Mouse (Mus musculus) embryonic facial prominence, embryonic 13.5 days (tissue): ENCODE results near the gene Pcsk1. TPM values are rescaled to one million over a fixed set of nuclear protein-coding genes. Genes with fewer than 3 reads are reported as not detected.

Experiments used
- ATAC-seq: fragments of 200-750 bp; cut with Nextera tagmentation; 2 replicates; pipeline ENCODE4 v1.8.0; 2017; ENCODE audit warnings: low read depth; ENCODE audit not compliant: insufficient number of reproducible peaks, insufficient read depth, low FRiP score, low TSS enrichment
- H3K27ac ChIP-seq: fragments of 300-500 bp; sonication (generic); 2 replicates; pipeline ENCODE4 v1.5.1; 2015; ENCODE audit warnings: moderate library complexity, mild to moderate bottlenecking, inconsistent platforms
- H3K27me3 ChIP-seq: fragments of 300-500 bp; sonication (generic); 2 replicates; pipeline ENCODE4 v1.6.1; 2015; ENCODE audit warnings: mild to moderate bottlenecking, inconsistent platforms
- H3K36me3 ChIP-seq: fragments of 300-500 bp; sonication (generic); 2 replicates; pipeline ENCODE4 v1.6.1; 2015; ENCODE audit warnings: mild to moderate bottlenecking, inconsistent platforms
- H3K4me1 ChIP-seq: fragments of 300-500 bp; sonication (generic); 2 replicates; pipeline ENCODE4 v1.6.1; 2015; ENCODE audit warnings: inconsistent platforms
- H3K4me2 ChIP-seq: fragments of 300-500 bp; sonication (generic); 2 replicates; pipeline ENCODE4 v1.6.1; 2015; ENCODE audit warnings: moderate library complexity, mild to moderate bottlenecking, inconsistent platforms
- H3K4me3 ChIP-seq: fragments of 300-500 bp; sonication (generic); 2 replicates; pipeline ENCODE4 v1.5.1; 2015; ENCODE audit warnings: mild to moderate bottlenecking, inconsistent platforms
- H3K9ac ChIP-seq: fragments of 300-500 bp; sonication (generic); 2 replicates; pipeline ENCODE4 v1.6.1; 2015; ENCODE audit warnings: mild to moderate bottlenecking, inconsistent platforms
- H3K9me3 ChIP-seq: fragments of 300-500 bp; sonication (generic); 2 replicates; pipeline ENCODE4 v1.6.1; 2016; ENCODE audit warnings: inconsistent platforms
- WGBS: fragments of 180-500 bp; shearing (Covaris S2); methylation state at CpG from one replicate; pipeline ENCODE4 v1.1.7; 2015; ENCODE audit warnings: mixed read lengths; 5-methylcytosine and 5-hydroxymethylcytosine counted together
- polyA plus RNA-seq: library from polyadenylated mRNA; unstranded; fragments of >200 nt; fragmentation: Nextera tagmentation; extraction: Ambion mirVana; gene quantifications from 2 replicates; pipeline ENCODE4 v1.2.1, GENCODE M21; 2015

Pcsk1 gene
- polyA plus RNA-seq, 1 experiment from 2014 or later, result 0.14 TPM

DNA sequence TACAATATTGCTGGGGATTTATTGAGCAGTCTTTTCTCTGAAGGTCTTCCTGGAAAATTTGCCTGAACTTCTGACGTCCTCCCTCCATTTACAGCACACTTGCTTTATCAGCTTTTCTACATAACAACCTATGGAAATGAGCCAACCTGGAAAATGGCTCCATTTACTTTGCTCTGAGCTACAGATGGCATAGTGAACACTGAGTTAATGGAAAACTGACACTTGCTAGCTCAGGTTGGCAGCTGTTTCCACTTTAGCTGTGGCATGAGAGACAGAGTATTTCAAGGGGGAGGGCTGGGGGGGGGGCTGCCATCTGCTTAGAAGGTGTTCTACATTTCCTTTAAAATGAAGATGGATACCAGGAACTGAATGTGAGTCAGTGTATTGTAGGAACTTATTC lies 73.8 kb downstream of the Pcsk1 start:
- no peaks in the 10 kb centered on the region for H3K27me3 ChIP-seq
- H3K9me3 ChIP-seq, result no peaks in the 10 kb centered on the region
- no peak overlapping the region for H3K4me2 ChIP-seq
- WGBS, result 25% methylated on average over 1 of the region's 1 CpGs
- H3K9ac ChIP-seq, result no peak overlapping the region
- H3K4me1 ChIP-seq, result no peaks in the 10 kb centered on the region
- H3K36me3 ChIP-seq, result no peaks in the 10 kb centered on the region
- no peak overlapping the region for H3K27ac ChIP-seq
- H3K4me3 ChIP-seq, result no peak overlapping the region
- no peak for ATAC-seq
